Mouse (Mus musculus): ENCODE results near the gene Thsd4. TPM values are rescaled to one million over a fixed set of nuclear protein-coding genes. Genes with fewer than 3 reads are reported as not detected.
"Not testable (repeated sequence)": the region's sequence is repeated elsewhere in the genome, so short reads cannot be mapped to it uniquely, and the experiment has no call there.

Thsd4 gene
- polyA plus RNA-seq, 1 experiment, result 1.3 TPM

DNA sequence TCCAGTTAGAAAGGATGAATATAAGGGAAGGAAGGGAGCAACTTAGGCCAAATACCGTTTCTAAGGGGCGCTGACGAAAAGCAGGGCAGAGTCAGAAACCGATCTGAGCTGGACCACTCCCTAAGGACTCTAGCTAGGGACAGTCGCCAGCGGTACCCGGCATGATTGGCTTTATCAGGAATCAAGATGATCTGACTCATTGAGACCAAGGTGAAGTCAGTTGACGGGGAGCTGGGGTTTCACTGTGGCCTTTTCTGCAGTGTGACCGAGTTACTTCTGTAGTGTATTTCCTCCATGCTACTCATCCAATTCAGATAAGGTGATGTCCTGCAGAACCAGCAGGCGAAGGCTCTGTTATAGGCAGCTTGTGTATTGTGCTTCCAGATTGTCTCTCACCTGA lies 556.8 kb downstream of the Thsd4 start:
- TF ChIP-seq MAX (IDR thresholded peaks at IDR 0.05), result no peak
- TF ChIP-seq USF1 (IDR thresholded peaks at IDR 0.05; ENCODE audit: low read depth), result no peak
- no peak for TF ChIP-seq MYOD1 (IDR thresholded peaks at IDR 0.05; ENCODE audit: control insufficient read depth, insufficient read length, low read depth)
- TF ChIP-seq FOSL1 (IDR thresholded peaks at IDR 0.05; ENCODE audit: insufficient read depth, low read length, poor library complexity, severe bottlenecking), result no peak
- TF ChIP-seq CTCF (IDR thresholded peaks at IDR 0.05; ENCODE audit: control insufficient read depth, insufficient read depth, insufficient read length), result no peak
- TF ChIP-seq CEBPB (IDR thresholded peaks at IDR 0.05; ENCODE audit: low read depth), result no peak
- no peak for TF ChIP-seq MYOG (IDR thresholded peaks at IDR 0.05; ENCODE audit: control insufficient read depth, extremely low read depth, insufficient read length)
- Histone ChIP-seq H3ac (ENCODE audit: control insufficient read depth, insufficient read length, low read depth) (no peak overlapping the region), H3K36me3 (ENCODE audit: control insufficient read depth, insufficient read depth) (no peaks in the 10 kb centered on the region), H3K27me3 (ENCODE audit: control insufficient read depth, insufficient read depth, insufficient read length) (peaks cover 17% of the 10 kb centered on the region), H3K79me3 (ENCODE audit: low read depth) (no peaks in the 10 kb centered on the region), H3K79me2 (ENCODE audit: control insufficient read depth, insufficient read depth) (no peaks in the 10 kb centered on the region), H3K4me3 (ENCODE audit: insufficient read depth, poor library complexity, severe bottlenecking) (no peak overlapping the region)

DNA sequence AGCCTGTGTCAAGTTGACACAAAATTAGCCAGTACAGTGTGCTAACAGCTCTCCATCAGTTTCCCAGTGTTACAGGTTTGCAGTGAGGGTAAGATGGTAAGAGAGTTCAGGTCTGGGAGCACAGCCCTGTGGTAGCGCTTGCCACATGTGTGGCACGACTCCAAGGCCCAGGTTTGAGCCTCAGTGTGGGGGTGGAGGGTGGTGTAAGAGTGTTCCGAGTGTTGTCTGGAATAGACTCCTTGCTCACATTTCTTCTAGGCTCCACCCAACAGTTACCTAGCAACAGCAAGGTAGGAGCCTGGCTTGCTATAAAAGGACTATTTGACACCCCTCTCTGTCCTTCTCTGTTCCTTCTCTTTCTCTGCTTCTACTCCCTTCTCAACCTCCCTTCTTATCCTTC lies 557.5 kb downstream of the Thsd4 start:
- no peaks in the 10 kb centered on the region for H3K79me3 ChIP-seq (ENCODE audit: low read depth)
- no peak overlapping the region for H3K4me3 ChIP-seq (ENCODE audit: insufficient read depth, poor library complexity, severe bottlenecking)
- no peaks in the 10 kb centered on the region for H3K36me3 ChIP-seq (ENCODE audit: control insufficient read depth, insufficient read depth)
- TF ChIP-seq USF1 (IDR thresholded peaks at IDR 0.05; ENCODE audit: low read depth) (no peak), MAX (IDR thresholded peaks at IDR 0.05) (no peak), MYOD1 (IDR thresholded peaks at IDR 0.05; ENCODE audit: control insufficient read depth, insufficient read length, low read depth) (no peak), MYOG (IDR thresholded peaks at IDR 0.05; ENCODE audit: control insufficient read depth, extremely low read depth, insufficient read length) (no peak), CTCF (IDR thresholded peaks at IDR 0.05; ENCODE audit: control insufficient read depth, insufficient read depth, insufficient read length) (no peak), CEBPB (IDR thresholded peaks at IDR 0.05; ENCODE audit: low read depth) (no peak), FOSL1 (IDR thresholded peaks at IDR 0.05; ENCODE audit: insufficient read depth, low read length, poor library complexity, severe bottlenecking) (no peak)
- no peak overlapping the region for H3ac ChIP-seq (ENCODE audit: control insufficient read depth, insufficient read length, low read depth)
- peaks cover 17% of the 10 kb centered on the region for H3K27me3 ChIP-seq (ENCODE audit: control insufficient read depth, insufficient read depth, insufficient read length)
- no peaks in the 10 kb centered on the region for H3K79me2 ChIP-seq (ENCODE audit: control insufficient read depth, insufficient read depth)

DNA sequence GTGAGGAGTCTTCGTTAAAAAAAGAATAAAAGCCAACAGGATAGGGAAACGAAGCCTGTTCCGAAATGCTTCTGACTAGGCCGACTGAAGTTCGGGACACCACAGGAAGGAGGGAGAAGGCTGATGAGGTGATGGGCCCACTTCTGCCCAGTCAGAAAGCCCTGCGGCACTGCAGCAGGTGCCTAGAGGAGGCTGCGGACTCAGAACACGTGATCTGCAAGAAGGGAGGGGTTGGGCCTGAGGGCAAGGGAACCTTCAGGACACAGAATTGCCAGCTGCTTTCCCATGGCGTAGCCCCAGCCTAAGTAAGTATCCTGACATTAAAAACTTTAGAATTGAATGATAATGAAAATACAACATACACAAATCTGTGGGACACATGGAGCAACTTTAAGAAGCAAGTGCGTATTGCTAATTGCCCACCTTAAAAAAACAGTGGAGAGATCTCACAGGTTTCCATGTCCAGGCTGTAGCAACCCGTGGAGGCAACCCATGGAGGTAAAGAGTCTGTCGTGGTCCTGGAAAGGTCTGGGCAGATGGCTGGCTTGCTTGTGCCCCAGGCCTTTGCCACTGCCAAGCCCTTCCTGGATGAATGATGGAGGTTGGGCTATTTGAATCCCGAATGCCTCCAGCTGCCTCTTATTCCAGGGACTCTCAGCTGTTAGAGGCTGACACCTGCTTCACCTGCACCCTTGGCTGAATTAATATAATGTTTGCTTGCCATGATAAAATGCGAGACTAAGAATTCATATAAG lies 560.5 kb downstream of the Thsd4 start:
- H3ac ChIP-seq (ENCODE audit: control insufficient read depth, insufficient read length, low read depth), result no peak overlapping the region
- H3K36me3 ChIP-seq (ENCODE audit: control insufficient read depth, insufficient read depth), result no peaks in the 10 kb centered on the region
- H3K27me3 ChIP-seq (ENCODE audit: control insufficient read depth, insufficient read depth, insufficient read length), result peaks cover 13% of the 10 kb centered on the region
- no peaks in the 10 kb centered on the region for H3K79me3 ChIP-seq (ENCODE audit: low read depth)
- no peaks in the 10 kb centered on the region for H3K79me2 ChIP-seq (ENCODE audit: control insufficient read depth, insufficient read depth)
- TF ChIP-seq MAX (IDR thresholded peaks at IDR 0.05) (no peak), CTCF (IDR thresholded peaks at IDR 0.05; ENCODE audit: control insufficient read depth, insufficient read depth, insufficient read length) (no peak), FOSL1 (IDR thresholded peaks at IDR 0.05; ENCODE audit: insufficient read depth, low read length, poor library complexity, severe bottlenecking) (no peak), USF1 (IDR thresholded peaks at IDR 0.05; ENCODE audit: low read depth) (no peak), MYOD1 (IDR thresholded peaks at IDR 0.05; ENCODE audit: control insufficient read depth, insufficient read length, low read depth) (no peak), MYOG (IDR thresholded peaks at IDR 0.05; ENCODE audit: control insufficient read depth, extremely low read depth, insufficient read length) (no peak), CEBPB (IDR thresholded peaks at IDR 0.05; ENCODE audit: low read depth) (no peak)
- H3K4me3 ChIP-seq (ENCODE audit: insufficient read depth, poor library complexity, severe bottlenecking), result no peak overlapping the region

DNA sequence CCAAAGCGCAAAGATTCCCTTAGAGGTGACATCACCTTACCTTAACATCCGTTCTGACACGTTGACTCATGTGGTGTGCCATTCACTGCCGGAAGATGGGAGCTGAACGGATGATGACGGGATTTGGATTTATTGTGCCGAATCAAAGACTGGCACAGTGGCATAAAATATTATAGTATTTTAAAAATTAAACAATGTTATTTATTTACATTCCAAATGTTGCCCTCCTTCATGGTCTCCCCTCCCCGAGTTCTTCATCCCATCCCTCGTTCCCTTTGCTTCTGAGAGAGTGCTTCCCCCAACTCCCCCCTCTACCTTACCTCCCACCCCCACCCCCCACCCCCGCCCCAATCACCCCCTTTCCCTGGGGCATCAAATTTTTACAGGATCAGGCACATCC lies 561.3 kb downstream of the Thsd4 start, which contains the start of gene Nr2e3:
Gene Nr2e3, minus strand, starts transcription at position 101 of the 400 bp plus-strand sequence.
- TF ChIP-seq MYOG (IDR thresholded peaks at IDR 0.05; ENCODE audit: control insufficient read depth, extremely low read depth, insufficient read length) (no peak), MAX (IDR thresholded peaks at IDR 0.05) (no peak), CEBPB (IDR thresholded peaks at IDR 0.05; ENCODE audit: low read depth) (no peak), MYOD1 (IDR thresholded peaks at IDR 0.05; ENCODE audit: control insufficient read depth, insufficient read length, low read depth) (no peak), USF1 (IDR thresholded peaks at IDR 0.05; ENCODE audit: low read depth) (no peak)
- Histone ChIP-seq H3ac (ENCODE audit: control insufficient read depth, insufficient read length, low read depth) (no peak within 1 kb of the TSS), H3K36me3 (ENCODE audit: control insufficient read depth, insufficient read depth) (no peaks in the 10 kb centered on the region)

DNA sequence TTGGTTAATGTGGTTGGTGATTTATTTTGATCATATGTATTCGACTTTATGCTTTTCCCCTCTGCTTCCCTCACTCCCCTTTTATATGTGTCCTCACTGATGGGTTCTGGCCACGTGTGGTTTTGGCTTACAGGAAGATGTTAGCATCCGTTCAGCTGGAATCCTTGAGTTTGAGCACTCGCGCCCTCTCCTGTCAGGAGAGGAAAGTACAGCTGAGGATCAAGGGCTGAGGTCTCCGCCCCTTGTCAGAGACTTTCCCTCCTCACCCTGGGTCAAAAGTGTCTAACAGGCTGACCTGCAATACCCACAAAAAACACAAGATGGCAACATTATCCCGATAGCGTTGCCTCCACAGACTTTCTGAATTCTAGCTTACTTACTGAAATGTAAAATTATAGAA lies 562.6 kb downstream of the Thsd4 start:
- TF ChIP-seq MYOD1 (IDR thresholded peaks at IDR 0.05; ENCODE audit: control insufficient read depth, insufficient read length, low read depth) (no peak), MYOG (IDR thresholded peaks at IDR 0.05; ENCODE audit: control insufficient read depth, extremely low read depth, insufficient read length) (no peak), CTCF (IDR thresholded peaks at IDR 0.05; ENCODE audit: control insufficient read depth, insufficient read depth, insufficient read length) (peak; percentile 53), FOSL1 (IDR thresholded peaks at IDR 0.05; ENCODE audit: insufficient read depth, low read length, poor library complexity, severe bottlenecking) (no peak), CEBPB (IDR thresholded peaks at IDR 0.05; ENCODE audit: low read depth) (no peak), USF1 (IDR thresholded peaks at IDR 0.05; ENCODE audit: low read depth) (peak; percentile 55)
- Histone ChIP-seq H3K4me3 (ENCODE audit: insufficient read depth, poor library complexity, severe bottlenecking) (no peak overlapping the region), H3K27me3 (ENCODE audit: control insufficient read depth, insufficient read depth, insufficient read length) (peaks cover 13% of the 10 kb centered on the region), H3K79me2 (ENCODE audit: control insufficient read depth, insufficient read depth) (no peaks in the 10 kb centered on the region), H3ac (ENCODE audit: control insufficient read depth, insufficient read length, low read depth) (no peak overlapping the region), H3K36me3 (ENCODE audit: control insufficient read depth, insufficient read depth) (no peaks in the 10 kb centered on the region), H3K79me3 (ENCODE audit: low read depth) (no peaks in the 10 kb centered on the region)

More for the DNA sequence above, 561.3 kb downstream of the Thsd4 start, which contains the start of gene Nr2e3:
- Histone ChIP-seq H3K79me3 (ENCODE audit: low read depth) (no peaks in the 10 kb centered on the region), H3K79me2 (ENCODE audit: control insufficient read depth, insufficient read depth) (no peaks in the 10 kb centered on the region), H3K27me3 (ENCODE audit: control insufficient read depth, insufficient read depth, insufficient read length) (peaks cover 13% of the 10 kb centered on the region), H3K4me3 (ENCODE audit: insufficient read depth, poor library complexity, severe bottlenecking) (no peak within 1 kb of the TSS)

DNA sequence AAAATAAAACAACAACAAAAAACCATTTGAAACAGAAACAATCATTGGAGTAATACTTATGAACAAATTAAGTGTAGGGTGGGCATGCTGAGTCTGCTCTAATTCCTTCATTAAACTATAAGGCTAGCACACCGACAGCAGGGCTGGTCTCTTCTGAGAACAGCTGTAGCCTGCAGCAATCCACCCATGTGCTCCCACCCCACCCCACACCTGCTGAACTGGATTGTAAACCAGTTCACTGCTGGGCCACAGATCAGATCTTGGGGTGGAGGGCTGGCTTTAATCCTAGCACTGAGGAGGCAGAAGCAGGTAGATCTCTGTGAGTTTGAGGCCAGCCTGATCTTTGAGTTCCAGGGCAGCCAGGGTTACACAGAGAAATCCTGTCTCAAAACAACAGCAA lies 563.7 kb downstream of the Thsd4 start:
- H3K36me3 ChIP-seq (ENCODE audit: control insufficient read depth, insufficient read depth); H3K79me2 ChIP-seq (ENCODE audit: control insufficient read depth, insufficient read depth); H3K4me3 ChIP-seq (ENCODE audit: insufficient read depth, poor library complexity, severe bottlenecking); H3K79me3 ChIP-seq (ENCODE audit: low read depth); H3ac ChIP-seq (ENCODE audit: control insufficient read depth, insufficient read length, low read depth): not testable (repeated sequence)
- H3K27me3 ChIP-seq (ENCODE audit: control insufficient read depth, insufficient read depth, insufficient read length), result peaks cover 12% of the 10 kb centered on the region
